Mouse (Mus musculus) heart, embryonic 14.5 days (tissue): Measurements from ENCODE around the gene Itga9. TPM values are rescaled to one million over a fixed set of nuclear protein-coding genes. Genes with fewer than 3 reads are reported as not detected.
A peak's percentile ranks its signal among the peaks of the same experiment; 100 is the strongest.

Experiments
- ATAC-seq: fragments of 200-750 bp; cut with Nextera tagmentation; 2 replicates; pipeline ENCODE4 v1.8.0; 2017; ENCODE audit warnings: low read depth, moderate TSS enrichment; ENCODE audit not compliant: insufficient number of reproducible peaks, insufficient read depth, low FRiP score
- H3K27ac ChIP-seq, 2 experiments: fragments of 200-500 bp in 1 of 2; fragments of 300-500 bp in 1 of 2; sonication (generic) in 1 of 2; replicated peaks in 1 of 2; 2 replicates each; pipeline ENCODE4 v1.5.1; 2012 to 2014; ENCODE audit warnings: low read depth in 2 of 2, low read length in 2 of 2, control low read depth in 1 of 2, mild to moderate bottlenecking in 1 of 2, mixed read lengths in 1 of 2; ENCODE audit not compliant: control insufficient read depth in 1 of 2, insufficient read depth in 1 of 2
- H3K27me3 ChIP-seq: fragments of 300-500 bp; sonication (generic); 2 replicates; pipeline ENCODE4 v1.6.1; 2014; ENCODE audit warnings: mild to moderate bottlenecking, low read length, control low read depth; ENCODE audit not compliant: control insufficient read depth, insufficient read depth
- H3K36me3 ChIP-seq: fragments of 300-500 bp; sonication (generic); 2 replicates; pipeline ENCODE4 v1.6.1; 2014; ENCODE audit warnings: mild to moderate bottlenecking, control low read depth, low read length, mixed read lengths; ENCODE audit not compliant: control insufficient read depth, insufficient read depth
- H3K4me1 ChIP-seq, 2 experiments: fragments of 200-500 bp in 1 of 2; fragments of 300-500 bp in 1 of 2; sonication (generic) in 1 of 2; 2 replicates each; pipeline ENCODE4 v1.6.1; 2012 to 2014; ENCODE audit warnings: low read length in 2 of 2, control low read depth in 1 of 2, mixed read lengths in 1 of 2; ENCODE audit not compliant: control insufficient read depth in 2 of 2, insufficient read depth in 2 of 2
- H3K4me2 ChIP-seq: fragments of 300-500 bp; sonication (generic); 2 replicates; pipeline ENCODE4 v1.6.1; 2014; ENCODE audit warnings: mild to moderate bottlenecking, low read length
- H3K4me3 ChIP-seq, 2 experiments: fragments of 200-500 bp in 1 of 2; fragments of 300-500 bp in 1 of 2; sonication (generic) in 1 of 2; 2 replicates each; pipeline ENCODE4 v1.5.1; 2012 to 2014; ENCODE audit warnings: low read length in 2 of 2, mild to moderate bottlenecking in 2 of 2, control low read depth in 1 of 2, low read depth in 1 of 2, moderate library complexity in 1 of 2; ENCODE audit not compliant: control insufficient read depth in 1 of 2, insufficient read depth in 1 of 2
- H3K9ac ChIP-seq: fragments of 300-500 bp; sonication (generic); 2 replicates; pipeline ENCODE4 v1.6.1; 2014; ENCODE audit warnings: mild to moderate bottlenecking, low read length
- H3K9me3 ChIP-seq: fragments of 300-500 bp; sonication (generic); 2 replicates; pipeline ENCODE4 v1.6.1; 2016; ENCODE audit warnings: low read length, control low read depth; ENCODE audit not compliant: control insufficient read depth
- WGBS: fragments of 180-500 bp; shearing (Covaris S2); extraction: QIAGEN DNeasy Blood & Tissue Kit; methylation state at CpG from one replicate; pipeline ENCODE4 v1.1.7; 2014; 5-methylcytosine and 5-hydroxymethylcytosine counted together
- polyA plus RNA-seq: library from polyadenylated mRNA; unstranded; fragments of >200 nt; fragmentation: Nextera tagmentation; extraction: Ambion mirVana; gene quantifications from 2 replicates; pipeline ENCODE4 v1.2.1, GENCODE M21; 2014

Gene Itga9
- polyA plus RNA-seq, 1 experiment from 2014 or later, result 15.2 TPM

DNA sequence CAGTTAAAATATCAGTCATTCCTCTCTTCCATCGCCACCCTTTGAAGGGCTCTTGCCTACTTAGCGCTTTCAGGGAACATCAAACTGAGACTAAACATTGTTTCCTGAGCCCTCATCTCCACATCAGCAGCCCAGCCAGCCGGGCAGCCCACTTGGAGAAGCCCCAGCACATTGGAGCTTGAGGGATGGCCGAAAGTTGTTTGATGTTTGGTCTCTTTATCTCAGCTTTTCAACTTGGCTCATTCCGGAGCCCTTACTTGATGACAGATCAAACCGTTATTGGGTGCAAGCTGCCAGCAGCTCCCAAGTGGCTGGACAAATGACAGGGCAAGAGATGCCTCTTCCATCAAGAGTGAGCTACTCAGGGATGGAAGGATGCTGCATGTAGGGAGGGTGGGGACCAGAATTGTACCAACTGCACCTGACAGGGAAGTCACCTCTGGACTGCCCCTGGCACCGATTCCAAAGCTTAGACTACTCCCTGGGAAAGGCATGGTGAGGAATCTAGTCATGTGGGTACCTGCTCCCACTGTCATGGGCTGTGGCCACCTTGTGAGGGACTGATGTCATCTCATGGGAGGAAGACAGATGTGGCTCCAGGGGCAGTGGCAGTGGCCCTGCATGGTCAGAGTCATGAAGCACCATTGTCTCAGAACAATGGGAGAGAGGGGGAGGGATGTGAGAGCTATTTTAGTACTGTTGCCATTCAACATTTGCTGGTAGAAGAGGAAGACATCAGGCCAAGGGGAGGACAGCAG, 232.6 kb downstream of the Itga9 start:
- H3K9me3 ChIP-seq, result no peaks in the 10 kb centered on the region
- peaks cover 33% of the 10 kb centered on the region for H3K36me3 ChIP-seq
- ATAC-seq, result peak; percentile 58
- peaks cover 14 to 19% of the 10 kb centered on the region in 2 experiments; a peak in 3 of 4 replicates for H3K4me1 ChIP-seq
- H3K4me2 ChIP-seq, result no peak overlapping the region
- H3K4me3 ChIP-seq, result no peak overlapping the region
- WGBS, result 14% methylated on average over 7 of the region's 7 CpGs
- H3K27me3 ChIP-seq, result peaks cover 6% of the 10 kb centered on the region; the same call in 1 of the 2 replicates
- no peak overlapping the region for H3K27ac ChIP-seq
- no peak overlapping the region for H3K9ac ChIP-seq

DNA sequence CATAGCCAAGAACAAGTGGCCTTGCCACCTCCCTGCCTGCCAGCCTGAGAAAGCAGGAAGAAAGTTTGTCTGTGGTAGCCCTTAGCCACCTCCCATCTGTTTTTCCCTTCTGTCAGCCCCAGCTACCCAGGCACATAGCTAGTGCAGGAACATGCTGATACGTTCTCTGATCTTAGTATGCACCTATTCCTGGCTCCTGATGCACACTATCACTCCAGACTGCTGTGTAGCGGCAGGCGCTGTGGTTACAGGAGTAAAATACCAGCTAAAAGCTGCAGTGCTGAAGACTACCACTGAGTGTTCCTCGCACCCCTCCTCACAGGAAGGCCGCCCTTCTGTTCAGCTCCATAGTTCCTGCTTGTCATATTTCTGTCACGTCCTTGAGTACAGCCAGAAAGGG, 234.8 kb downstream of the Itga9 start:
- H3K4me1 ChIP-seq, result peaks cover 14 to 19% of the 10 kb centered on the region in 2 experiments; a peak in 3 of 4 replicates
- no peaks in the 10 kb centered on the region for H3K9me3 ChIP-seq
- 59% methylated on average over 6 of the region's 6 CpGs for WGBS
- no peak overlapping the region for H3K4me2 ChIP-seq
- H3K27ac ChIP-seq, result no peak overlapping the region
- peaks cover 18% of the 10 kb centered on the region for H3K36me3 ChIP-seq
- ATAC-seq, result no peak
- H3K4me3 ChIP-seq, result no peak overlapping the region
- H3K27me3 ChIP-seq, result peaks cover 6% of the 10 kb centered on the region; the same call in 1 of the 2 replicates
- H3K9ac ChIP-seq, result no peak overlapping the region

DNA sequence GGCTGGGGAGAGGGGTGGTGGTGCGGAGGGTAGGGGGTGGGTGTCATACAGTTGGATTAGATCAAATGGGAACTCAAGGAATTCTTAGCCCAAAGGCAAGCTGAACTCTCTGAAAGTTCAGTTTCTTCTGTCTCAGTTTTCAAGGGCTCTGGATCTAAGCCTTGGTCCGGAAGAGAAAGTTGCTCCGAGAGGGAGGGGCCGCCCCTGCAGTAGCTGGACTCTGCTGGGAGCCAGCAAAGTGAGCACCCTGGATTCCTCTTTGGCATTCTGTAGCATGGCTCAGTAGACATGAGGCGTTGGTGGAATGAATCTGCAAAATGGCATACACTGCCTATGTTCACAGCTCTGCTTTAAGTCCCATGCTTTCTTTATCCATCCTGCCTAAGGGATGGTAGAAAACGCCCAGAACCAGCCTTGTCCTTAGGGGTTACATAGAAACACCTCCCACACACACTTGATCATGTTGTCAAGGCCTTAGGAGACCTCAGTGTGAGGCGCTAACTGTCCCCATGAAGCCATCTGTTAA, 235.5 kb downstream of the Itga9 start:
- Histone ChIP-seq H3K36me3 (peaks cover 18% of the 10 kb centered on the region), H3K27me3 (peaks cover 6% of the 10 kb centered on the region; the same call in 1 of the 2 replicates), H3K9me3 (no peaks in the 10 kb centered on the region), H3K4me3 (no peak overlapping the region), H3K9ac (no peak overlapping the region), H3K27ac (no peak overlapping the region), H3K4me2 (no peak overlapping the region), H3K4me1 (peaks cover 14 to 19% of the 10 kb centered on the region in 2 experiments; a peak in 3 of 4 replicates)
- WGBS, result 76% methylated on average over 7 of the region's 7 CpGs
- no peak for ATAC-seq

DNA sequence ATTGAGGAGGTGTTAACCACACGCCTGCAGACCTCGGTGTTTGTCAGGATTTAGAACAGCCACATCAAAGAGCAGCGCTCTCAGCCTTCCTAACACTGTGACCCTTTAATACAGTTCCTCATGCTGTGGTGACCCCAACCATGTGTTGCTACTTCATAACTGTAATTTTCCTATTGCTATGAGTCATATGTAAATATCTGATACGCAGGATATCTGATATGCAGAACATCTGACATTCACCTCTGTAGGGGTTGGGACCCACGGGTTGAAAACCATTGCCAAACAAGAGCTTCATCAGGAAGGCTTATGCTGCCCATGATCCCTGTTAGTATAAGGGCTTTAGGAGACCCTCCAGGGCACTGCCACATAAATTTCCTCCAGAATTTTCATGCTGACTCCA, 237.2 kb downstream of the Itga9 start:
- no peak for ATAC-seq
- H3K9ac ChIP-seq, result no peak overlapping the region
- peaks cover 13 to 17% of the 10 kb centered on the region in 2 experiments; a peak in 3 of 4 replicates for H3K4me1 ChIP-seq
- 82% methylated on average over 5 of the region's 5 CpGs for WGBS
- H3K4me3 ChIP-seq, result no peak overlapping the region
- peaks cover 24% of the 10 kb centered on the region for H3K36me3 ChIP-seq
- H3K27ac ChIP-seq, result no peak overlapping the region
- no peaks in the 10 kb centered on the region for H3K9me3 ChIP-seq
- H3K4me2 ChIP-seq, result no peak overlapping the region
- peaks cover 6% of the 10 kb centered on the region; the same call in 1 of the 2 replicates for H3K27me3 ChIP-seq

DNA sequence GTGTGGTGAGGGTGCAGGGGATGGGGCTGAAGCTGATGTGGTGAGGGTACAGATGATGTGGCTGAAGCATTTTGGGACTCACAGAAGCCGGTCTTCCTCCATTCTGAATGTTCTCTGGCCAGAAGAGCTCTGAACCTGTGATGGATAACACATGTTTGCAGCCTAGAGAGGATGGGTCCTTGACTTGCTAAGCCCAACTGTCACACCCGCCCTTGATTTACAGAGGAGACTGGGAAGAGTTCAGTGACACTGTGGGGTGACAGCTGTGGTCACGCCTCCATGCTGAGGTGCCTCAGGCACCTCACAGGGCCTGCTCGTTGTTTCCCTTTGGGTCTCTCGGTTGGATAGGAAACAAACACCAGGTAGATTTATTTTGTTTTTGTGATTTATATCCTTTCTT, 238.5 kb downstream of the Itga9 start:
- Histone ChIP-seq H3K4me1 (peaks cover 7 to 10% of the 10 kb centered on the region in 2 experiments; a peak in 2 of 4 replicates), H3K9ac (no peak overlapping the region), H3K9me3 (no peaks in the 10 kb centered on the region), H3K27me3 (peaks cover 6% of the 10 kb centered on the region; the same call in 1 of the 2 replicates), H3K36me3 (peaks cover 25% of the 10 kb centered on the region), H3K4me3 (no peak overlapping the region), H3K4me2 (no peak overlapping the region), H3K27ac (no peak overlapping the region)
- no peak for ATAC-seq
- 80% methylated on average over 5 of the region's 5 CpGs for WGBS

DNA sequence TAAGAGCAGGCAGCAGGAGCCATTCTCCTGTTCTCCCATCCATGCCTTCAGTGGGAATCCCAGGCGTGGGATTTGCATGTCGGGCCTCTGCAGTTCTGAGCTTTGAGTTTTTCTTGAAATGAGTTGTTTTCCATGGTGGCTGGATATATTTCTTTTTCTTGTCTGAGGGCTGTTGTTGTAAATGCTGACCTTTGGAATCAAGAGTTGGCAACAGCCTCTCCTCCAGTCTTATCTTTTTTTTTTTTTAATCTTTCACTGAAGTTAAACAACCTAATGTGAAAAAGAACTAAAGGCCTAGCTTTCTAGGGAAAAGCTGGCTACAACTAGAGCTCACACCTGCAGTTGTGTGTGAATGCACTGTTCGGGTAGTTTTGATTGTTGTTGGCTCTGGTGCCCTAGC, 240.3 kb downstream of the Itga9 start:
- peaks cover 23% of the 10 kb centered on the region for H3K36me3 ChIP-seq
- ATAC-seq, result no peak
- H3K9ac ChIP-seq, result no peak overlapping the region
- no peak overlapping the region for H3K4me2 ChIP-seq
- 0 out of 4 replicates have a peak, but pooled peaks cover 0 to under 1% of the 10 kb centered on the region in 2 experiments for H3K4me1 ChIP-seq
- H3K9me3 ChIP-seq, result no peaks in the 10 kb centered on the region
- peaks cover 3% of the 10 kb centered on the region; the same call in 1 of the 2 replicates for H3K27me3 ChIP-seq
- no peak overlapping the region for H3K27ac ChIP-seq
- WGBS, result 76% methylated on average over 3 of the region's 3 CpGs
- no peak overlapping the region for H3K4me3 ChIP-seq

DNA sequence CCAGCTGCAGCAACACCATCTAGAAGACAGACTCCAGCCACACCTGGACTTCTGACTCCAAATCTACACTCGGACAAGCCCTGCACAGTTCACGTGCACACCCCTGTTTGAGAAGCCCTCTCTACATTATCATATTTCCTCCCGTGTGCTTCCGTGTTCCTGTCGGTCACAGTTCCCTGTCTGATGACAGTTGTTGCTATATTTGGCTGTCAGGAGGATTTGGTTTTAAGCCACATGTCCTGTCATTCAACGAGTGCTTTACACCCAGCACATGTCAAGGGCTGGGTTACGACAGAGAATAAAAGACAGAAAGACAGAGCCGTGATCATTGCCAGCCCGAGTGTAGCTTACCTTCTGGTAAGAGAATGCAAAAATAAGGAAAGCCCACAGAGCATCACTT, 250.2 kb downstream of the Itga9 start:
- no peaks in the 10 kb centered on the region for H3K9me3 ChIP-seq
- peak overlapping the region; percentile 25 to 31; a peak in 3 of 4 replicates for H3K27ac ChIP-seq
- 23% methylated on average over 9 of the region's 9 CpGs for WGBS
- H3K27me3 ChIP-seq, result no peaks in the 10 kb centered on the region
- no peak overlapping the region for H3K4me3 ChIP-seq
- H3K36me3 ChIP-seq, result no peaks in the 10 kb centered on the region
- peak; percentile 61 for ATAC-seq
- peak overlapping the region; percentile 22 for H3K4me2 ChIP-seq
- peaks cover 28 to 36% of the 10 kb centered on the region in 2 experiments for H3K4me1 ChIP-seq
- H3K9ac ChIP-seq, result no peak overlapping the region
